Mouse (Mus musculus) testis, adult 2 months (tissue): ENCODE data around the gene Lmtk2. TPM values are rescaled to one million over a fixed set of nuclear protein-coding genes. Genes with fewer than 3 reads are reported as not detected.

ENCODE experiments used
- H3K27ac ChIP-seq: fragments of 200-500 bp; 2 replicates; pipeline ENCODE4 v1.5.1; 2012; ENCODE audit warnings: low read depth, low read length; ENCODE audit not compliant: control insufficient read depth, insufficient read depth
- H3K27me3 ChIP-seq: fragments of 200-500 bp; 2 replicates; pipeline ENCODE4 v1.6.1; 2012; ENCODE audit warnings: mild to moderate bottlenecking, low read length, moderate library complexity; ENCODE audit not compliant: control insufficient read depth, insufficient read depth
- H3K36me3 ChIP-seq: fragments of 200-500 bp; 2 replicates; pipeline ENCODE4 v1.6.1; 2012; ENCODE audit warnings: mild to moderate bottlenecking, low read length; ENCODE audit not compliant: control insufficient read depth, insufficient read depth
- H3K4me1 ChIP-seq: fragments of 200-500 bp; 2 replicates; pipeline ENCODE4 v1.6.1; 2012; ENCODE audit warnings: low read length; ENCODE audit not compliant: control insufficient read depth, insufficient read depth
- H3K4me3 ChIP-seq: fragments of 200-500 bp; 2 replicates; pipeline ENCODE4 v1.5.1; 2012; ENCODE audit warnings: low read depth, mild to moderate bottlenecking, low read length, moderate library complexity, mixed read lengths; ENCODE audit not compliant: control insufficient read depth
- CTCF ChIP-seq: fragments of 200-500 bp; IDR thresholded peaks from 2 replicates; pipeline ENCODE4 v1.5.1; 2012; ENCODE audit warnings: low read depth, mild to moderate bottlenecking, inconsistent platforms, low read length, moderate library complexity; ENCODE audit not compliant: control insufficient read depth, insufficient read depth, insufficient replicate concordance
- POLR2A ChIP-seq: fragments of 200-500 bp; IDR thresholded peaks from 2 replicates; pipeline ENCODE4 v1.6.1; 2012; ENCODE audit warnings: low read depth, mild to moderate bottlenecking, inconsistent platforms, low read length, moderate library complexity; ENCODE audit not compliant: control insufficient read depth
- polyA plus RNA-seq: library from polyadenylated mRNA; depleted of rRNA; stranded (reverse); fragments of >200 nt; gene quantifications from 2 replicates; pipeline ENCODE4 v1.2.3, GENCODE M21; 2012

Gene Lmtk2
- polyA plus RNA-seq, 1 experiment = 11.3 TPM

DNA sequence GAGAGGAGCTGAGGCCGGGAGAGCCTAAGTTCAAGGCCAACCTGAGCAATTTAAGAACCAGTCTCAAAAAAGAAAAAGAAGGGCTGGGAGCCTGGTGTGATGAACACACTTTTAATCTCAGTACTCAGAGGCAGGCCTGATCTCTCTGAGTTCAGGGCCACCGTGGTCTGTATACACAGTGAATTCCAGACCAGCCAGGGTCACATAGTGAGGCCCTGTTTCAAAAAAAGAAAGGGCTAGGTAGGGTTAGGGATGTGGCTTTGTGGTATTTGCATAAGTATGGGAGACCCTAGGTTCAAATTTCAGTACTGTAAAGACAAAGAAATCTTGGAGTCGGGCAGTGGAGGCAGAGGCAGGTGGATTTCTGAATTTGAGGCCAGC, 5.9 kb downstream of the Lmtk2 start:
- no peak overlapping the region for H3K4me3 ChIP-seq

DNA sequence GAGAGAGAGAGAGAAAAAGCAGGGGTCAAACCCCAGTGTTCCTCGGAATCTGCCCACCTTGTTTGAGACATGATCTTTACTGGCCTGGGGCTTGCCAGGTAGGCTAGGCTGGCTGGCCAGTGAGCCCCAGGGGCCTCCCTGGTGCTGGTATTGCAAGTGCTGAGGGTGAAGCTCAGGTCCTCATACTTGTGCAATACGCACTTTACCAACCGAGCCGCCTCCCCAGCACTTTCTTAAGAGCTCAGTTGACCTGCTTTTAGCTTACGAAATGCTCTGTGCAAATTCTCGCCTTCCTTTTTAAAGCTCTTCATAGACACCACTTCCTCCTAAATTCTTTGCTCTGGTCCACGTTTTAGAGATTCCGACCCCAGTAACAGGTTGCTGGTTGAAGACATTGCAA, 9.0 kb downstream of the Lmtk2 start:
- no peak for TF ChIP-seq POLR2A
- no peak for TF ChIP-seq CTCF
- Histone ChIP-seq H3K27ac (no peak overlapping the region), H3K36me3 (no peaks in the 10 kb centered on the region), H3K4me1 (no peaks in the 10 kb centered on the region), H3K27me3 (no peaks in the 10 kb centered on the region), H3K4me3 (no peak overlapping the region)

More for the DNA sequence above, 5.9 kb downstream of the Lmtk2 start:
- TF ChIP-seq POLR2A (no peak), CTCF (no peak)
- H3K27ac ChIP-seq = no peak overlapping the region; the same call in 1 of the 2 replicates
- H3K4me1 ChIP-seq = peaks cover 3% of the 10 kb centered on the region; the same call in 1 of the 2 replicates
- H3K36me3 ChIP-seq = no peaks in the 10 kb centered on the region
- H3K27me3 ChIP-seq = no peaks in the 10 kb centered on the region

- TF ChIP-seq POLR2A = no peak
- no peak for TF ChIP-seq CTCF
- Histone ChIP-seq H3K36me3 (no peaks in the 10 kb centered on the region), H3K4me1 (no peaks in the 10 kb centered on the region), H3K27ac (no peak overlapping the region), H3K27me3 (no peaks in the 10 kb centered on the region), H3K4me3 (no peak overlapping the region)
Observed at GRCm38 (mm10) chr5:144112574-144113438, 12.6 kb downstream of the Lmtk2 start.

- Histone ChIP-seq H3K36me3 (no peaks in the 10 kb centered on the region), H3K4me3 (no peak overlapping the region), H3K27ac (no peak overlapping the region), H3K4me1 (no peaks in the 10 kb centered on the region), H3K27me3 (no peaks in the 10 kb centered on the region)
- no peak for TF ChIP-seq POLR2A
- no peak for TF ChIP-seq CTCF
Observed at GRCm38 (mm10) chr5:144114068-144114467, 13.8 kb downstream of the Lmtk2 start.

- no peaks in the 10 kb centered on the region for H3K27me3 ChIP-seq
- no peaks in the 10 kb centered on the region for H3K4me1 ChIP-seq
- no peak overlapping the region for H3K4me3 ChIP-seq
- H3K36me3 ChIP-seq = no peaks in the 10 kb centered on the region
- TF ChIP-seq CTCF (no peak), POLR2A (no peak)
- no peak overlapping the region for H3K27ac ChIP-seq
Observed at GRCm38 (mm10) chr5:144114970-144115627, 14.9 kb downstream of the Lmtk2 start.

DNA sequence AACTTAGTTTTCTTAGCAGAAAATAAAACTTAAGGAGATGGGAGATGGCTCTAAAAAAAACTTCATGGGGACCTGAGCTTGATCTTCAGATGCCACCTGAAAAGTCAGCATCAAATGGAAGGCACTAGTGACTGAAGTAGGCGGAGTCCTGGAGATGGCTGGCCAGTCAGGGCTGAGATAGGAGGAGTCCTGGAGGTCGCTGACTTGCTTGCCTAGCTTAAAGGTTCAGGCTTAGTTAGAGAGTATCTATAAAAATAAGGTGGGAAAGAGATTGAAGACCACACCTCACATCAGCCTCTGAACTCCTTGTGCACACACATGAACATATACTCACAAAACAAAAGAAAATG, 15.4 kb downstream of the Lmtk2 start:
- no peaks in the 10 kb centered on the region for H3K36me3 ChIP-seq
- TF ChIP-seq POLR2A (no peak), CTCF (no peak)
- H3K4me1 ChIP-seq = no peaks in the 10 kb centered on the region
- no peaks in the 10 kb centered on the region for H3K27me3 ChIP-seq
- no peak overlapping the region for H3K27ac ChIP-seq
- no peak overlapping the region for H3K4me3 ChIP-seq

- no peak overlapping the region for H3K4me3 ChIP-seq
- no peaks in the 10 kb centered on the region for H3K36me3 ChIP-seq
- no peaks in the 10 kb centered on the region for H3K4me1 ChIP-seq
- H3K27ac ChIP-seq = no peak overlapping the region
- no peaks in the 10 kb centered on the region for H3K27me3 ChIP-seq
- no peak for TF ChIP-seq CTCF
- TF ChIP-seq POLR2A = no peak
Observed at GRCm38 (mm10) chr5:144118271-144118670, 18.0 kb downstream of the Lmtk2 start.
